Mouse (Mus musculus) CH12.LX (cell line): ENCODE results near the gene Coq8a. TPM values are rescaled to one million over a fixed set of nuclear protein-coding genes. Genes with fewer than 3 reads are reported as not detected.

Source experiments
- DNase-seq: peaks from one replicate; pipeline ENCODE4 v3.0.0-alpha.2; 2013; ENCODE audit errors: extremely low read depth
- H3K27ac ChIP-seq: 2 replicates; pipeline ENCODE4 v1.5.1; 2012; ENCODE audit warnings: low read depth, mild to moderate bottlenecking, control low read depth, moderate library complexity; ENCODE audit not compliant: insufficient read depth
- H3K27me3 ChIP-seq: replicated peaks from 2 replicates; pipeline ENCODE3; 2012; ENCODE audit warnings: inconsistent platforms
- H3K36me3 ChIP-seq, 2 experiments: replicated peaks in 1 of 2; 2 replicates each; pipeline versions ENCODE3 to v1.6.1; 2012; ENCODE audit warnings: inconsistent platforms in 1 of 2, low read length in 1 of 2, mild to moderate bottlenecking in 1 of 2, mixed read lengths in 1 of 2, moderate library complexity in 1 of 2; ENCODE audit not compliant: control insufficient read depth in 1 of 2, insufficient read depth in 1 of 2
- H3K4me1 ChIP-seq, 2 experiments: 2 replicates each; pipeline ENCODE4 v1.6.1; 2012; ENCODE audit warnings: inconsistent platforms in 1 of 2, moderate library complexity in 1 of 2; ENCODE audit not compliant: insufficient read depth in 2 of 2, control insufficient read depth in 1 of 2
- H3K4me2 ChIP-seq: 2 replicates; pipeline ENCODE4 v1.6.1; 2012; ENCODE audit warnings: low read depth, mild to moderate bottlenecking, control low read depth; ENCODE audit not compliant: poor library complexity, insufficient read depth, severe bottlenecking
- H3K4me3 ChIP-seq, 3 experiments: fragments of 150-350 bp in 1 of 3; sonication (generic) in 1 of 3; replicated peaks in 1 of 3; 2 replicates each; pipeline versions ENCODE3 to v1.5.1; 2011 to 2012; ENCODE audit warnings: low read depth in 2 of 3, low read length in 2 of 3, mild to moderate bottlenecking in 2 of 3, moderate library complexity in 2 of 3, control low read depth in 1 of 3, improper control_type of control experiment in 1 of 3, inconsistent platforms in 1 of 3, mixed read lengths in 1 of 3; ENCODE audit not compliant: poor library complexity in 1 of 3
- H3K79me2 ChIP-seq: replicated peaks from 2 replicates; pipeline ENCODE4 v1.6.1; 2012; ENCODE audit warnings: mild to moderate bottlenecking, moderate library complexity; ENCODE audit not compliant: control insufficient read depth, poor library complexity, insufficient read depth, severe bottlenecking; ENCODE audit errors: extremely low read depth
- H3K9ac ChIP-seq: 2 replicates; pipeline ENCODE4 v1.6.1; 2012; ENCODE audit warnings: low read depth, mild to moderate bottlenecking, control low read depth, moderate library complexity; ENCODE audit not compliant: insufficient read depth
- H3K9me3 ChIP-seq: replicated peaks from 2 replicates; pipeline ENCODE3; 2012; ENCODE audit warnings: low read length, inconsistent platforms, mixed read lengths
- BHLHE40 ChIP-seq: IDR thresholded peaks from 2 replicates; pipeline ENCODE4 v1.6.1; 2011; ENCODE audit warnings: mild to moderate bottlenecking, low read depth, low read length, improper control_type of control experiment
- EP300 ChIP-seq: IDR thresholded peaks from 2 replicates; pipeline ENCODE4 v1.6.1; 2011; ENCODE audit warnings: low read length, improper control_type of control experiment
- ETS1 ChIP-seq: conservative IDR thresholded peaks from 2 replicates; pipeline ENCODE4 v1.6.1; 2012; ENCODE audit warnings: low read depth, mild to moderate bottlenecking, inconsistent platforms, low read length, improper control_type of control experiment, moderate library complexity
- GABPA ChIP-seq: IDR thresholded peaks from 2 replicates; pipeline ENCODE4 v1.6.1; 2012; ENCODE audit warnings: low read depth, low read length, improper control_type of control experiment, inconsistent platforms; ENCODE audit not compliant: insufficient replicate concordance
- HCFC1 ChIP-seq: IDR thresholded peaks from 2 replicates; pipeline ENCODE4 v1.6.1; 2012; ENCODE audit warnings: low read depth, mild to moderate bottlenecking, inconsistent platforms, low read length, improper control_type of control experiment
- IRF4 ChIP-seq: IDR thresholded peaks from 2 replicates; pipeline ENCODE4 v1.6.1; 2014; ENCODE audit warnings: low read depth, mild to moderate bottlenecking, inconsistent platforms, low read length, improper control_type of control experiment
- JUN ChIP-seq: IDR thresholded peaks from 2 replicates; pipeline ENCODE4 v1.6.1; 2011; ENCODE audit warnings: low read depth, mild to moderate bottlenecking, low read length, improper control_type of control experiment, moderate library complexity; ENCODE audit not compliant: insufficient read depth
- MAFK ChIP-seq: IDR thresholded peaks from 2 replicates; pipeline ENCODE4 v1.6.1; 2011; ENCODE audit warnings: low read length, improper control_type of control experiment; ENCODE audit not compliant: insufficient replicate concordance
- MEF2A ChIP-seq: IDR thresholded peaks from 2 replicates; pipeline ENCODE4 v1.6.1; 2014; ENCODE audit warnings: low read depth, mild to moderate bottlenecking, inconsistent platforms, low read length, improper control_type of control experiment, borderline replicate concordance
- MYC ChIP-seq: IDR thresholded peaks from 2 replicates; pipeline ENCODE4 v1.6.1; 2011; ENCODE audit warnings: low read depth, mild to moderate bottlenecking, improper control_type of control experiment, low read length
- NELFE ChIP-seq: IDR thresholded peaks from 2 replicates; pipeline ENCODE4 v1.6.1; 2011; ENCODE audit warnings: low read depth, low read length, improper control_type of control experiment
- PAX5 ChIP-seq: IDR thresholded peaks from 2 replicates; pipeline ENCODE4 v1.6.1; 2012; ENCODE audit warnings: low read length, inconsistent platforms, mixed read lengths
- POLR2A ChIP-seq: IDR thresholded peaks from 2 replicates; pipeline ENCODE4 v1.6.1; 2011; ENCODE audit warnings: low read depth, mild to moderate bottlenecking, improper control_type of control experiment, low read length
- RAD21 ChIP-seq: IDR thresholded peaks from 2 replicates; pipeline ENCODE4 v1.6.1; 2011; ENCODE audit warnings: low read depth, mild to moderate bottlenecking, low read length, improper control_type of control experiment, moderate library complexity
- SIN3A ChIP-seq: IDR thresholded peaks from 2 replicates; pipeline ENCODE4 v1.6.1; 2012; ENCODE audit warnings: low read length, improper control_type of control experiment, inconsistent platforms
- SMC3 ChIP-seq: IDR thresholded peaks from 2 replicates; pipeline ENCODE4 v1.6.1; 2011; ENCODE audit warnings: low read depth, low read length, improper control_type of control experiment
- TBP ChIP-seq: conservative IDR thresholded peaks from 2 replicates; pipeline ENCODE4 v1.6.1; 2011; ENCODE audit warnings: low read depth, low read length, improper control_type of control experiment
- TCF12 ChIP-seq: IDR thresholded peaks from 2 replicates; pipeline ENCODE4 v1.6.1; 2014; ENCODE audit warnings: low read depth, mild to moderate bottlenecking, inconsistent platforms, low read length, improper control_type of control experiment
- USF1 ChIP-seq: IDR thresholded peaks from 2 replicates; pipeline ENCODE4 v1.6.1; 2014; ENCODE audit warnings: low read depth, mild to moderate bottlenecking, inconsistent platforms, low read length, improper control_type of control experiment
- USF2 ChIP-seq: conservative IDR thresholded peaks from 2 replicates; pipeline ENCODE4 v1.6.1; 2011; ENCODE audit warnings: low read depth, low read length, improper control_type of control experiment
- ZC3H11A ChIP-seq: IDR thresholded peaks from 2 replicates; pipeline ENCODE4 v1.6.1; 2012; ENCODE audit warnings: low read depth, mild to moderate bottlenecking, inconsistent platforms, low read length, improper control_type of control experiment
- ZNF384 ChIP-seq: IDR thresholded peaks from 2 replicates; pipeline ENCODE4 v1.6.1; 2012; ENCODE audit warnings: low read depth, low read length, improper control_type of control experiment, inconsistent platforms
- dilution Hi-C: fragments of 300-500 bp; cut with MboI; formaldehyde crosslinking; loops from 2 replicates; pipeline ENCODE4 v1.14.3; 2020; ENCODE audit warnings: low sequenced_read_pairs; ENCODE audit not compliant: extremely low pct_unique_long_range_greater_than_20kb, extremely low pct_ligation_motif_present
- in situ Hi-C: fragments of 300-500 bp; cut with MboI; formaldehyde crosslinking; loops from 3 replicates; pipeline ENCODE4 v1.14.3; 2019; ENCODE audit warnings: low sequenced_read_pairs, low pct_ligation_motif_present, low pct_unique_long_range_greater_than_20kb, mixed read lengths
- polyA plus RNA-seq: library from polyadenylated mRNA; unstranded; fragments of >175 nt; gene quantifications from 2 replicates; pipeline ENCODE4 v1.2.1, GENCODE M21; 2012; ENCODE audit warnings: low read depth; ENCODE audit not compliant: insufficient read length
- total RNA-seq, 2 experiments: library from RNA; depleted of rRNA; stranded (reverse); fragments of 300-350 nt in 1 of 2; fragments of >200 nt in 1 of 2; gene quantifications; 2 replicates each; pipeline ENCODE4 v1.2.3; 2012 to 2014

Gene Coq8a
- total and polyA plus RNA-seq, 3 experiments = 73.4 to 237 (median 88.1) TPM

DNA sequence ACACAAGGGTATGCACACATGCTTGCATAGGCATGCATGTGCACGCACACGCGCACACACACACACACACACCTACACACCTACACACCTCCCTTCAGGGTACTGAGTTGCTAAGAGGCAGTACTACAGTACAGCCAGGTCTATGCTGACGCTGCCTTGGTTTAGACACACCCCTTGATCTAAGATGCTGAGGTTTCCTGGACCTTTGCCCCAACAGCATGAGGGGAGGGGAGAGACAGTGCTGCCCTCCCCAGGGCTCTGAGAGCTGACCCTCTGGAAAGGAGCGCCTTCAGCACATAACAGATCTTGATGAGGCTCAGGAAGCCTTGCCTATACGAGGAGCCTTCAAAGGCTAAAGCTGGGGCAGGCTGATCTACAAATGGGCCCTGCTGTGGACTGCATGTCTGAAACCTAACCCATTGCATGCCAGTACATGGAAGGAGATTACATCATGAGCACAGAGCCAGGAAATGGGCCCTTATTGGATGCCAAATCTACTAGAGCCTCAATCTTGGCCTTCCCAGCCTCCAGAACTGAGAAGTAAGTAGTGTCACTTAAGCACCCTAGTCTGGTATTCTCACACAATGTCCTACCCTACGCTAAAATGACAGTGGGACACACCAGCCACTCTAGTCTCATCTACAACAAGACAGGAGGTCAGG, 18.0 kb downstream of the Coq8a start:
- dilution Hi-C loops (no loop called here), in situ Hi-C loops (no loop called here)
- Histone ChIP-seq H3K9me3 (no peaks in the 10 kb centered on the region), H3K36me3 (peaks cover 82 to 99% of the 10 kb centered on the region in 2 experiments), H3K4me1 (peaks cover 34 to 93% of the 10 kb centered on the region in 2 experiments), H3K4me3 (no peak overlapping the region), H3K27ac (no peak overlapping the region), H3K79me2 (peaks cover 73% of the 10 kb centered on the region), H3K4me2 (no peak overlapping the region), H3K9ac (no peak overlapping the region), H3K27me3 (no peaks in the 10 kb centered on the region)
- no peak for TF ChIP-seq USF2
- TF ChIP-seq NELFE = no peak
- no peak for TF ChIP-seq MAFK
- no peak for TF ChIP-seq POLR2A
- TF ChIP-seq IRF4 = no peak
- no peak for TF ChIP-seq TBP
- DNase-seq = no peak

DNA sequence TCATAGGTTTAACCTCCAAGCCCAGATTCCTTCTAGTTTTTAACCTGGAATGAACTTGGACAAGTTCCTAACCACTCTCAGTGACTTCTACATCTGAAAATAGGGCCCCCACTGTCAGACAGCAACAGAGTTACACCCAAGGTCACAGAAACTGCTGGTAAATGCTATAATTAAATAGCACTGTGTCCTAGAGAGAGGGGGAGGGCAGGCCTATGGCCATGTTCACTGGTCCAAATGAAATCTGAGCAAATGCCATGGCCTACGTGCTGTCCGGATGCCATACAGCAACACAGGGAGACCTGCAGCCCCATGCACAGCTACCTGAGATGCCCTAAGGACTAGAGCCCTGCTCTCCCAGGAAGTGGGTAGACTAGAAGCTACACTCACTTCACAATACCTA, 19.6 kb downstream of the Coq8a start:
- dilution Hi-C loops = no loop called here
- H3K79me2 ChIP-seq = peaks cover 58% of the 10 kb centered on the region
- DNase-seq = no peak
- in situ Hi-C loops = loop anchor here (5.0 kb wide), 1 partner anchor 37 kb away; no protein-coding TSS in a partner anchor
- no peak overlapping the region for H3K27ac ChIP-seq
- no peaks in the 10 kb centered on the region for H3K9me3 ChIP-seq
- no peaks in the 10 kb centered on the region for H3K27me3 ChIP-seq
- peaks cover 30 to 88% of the 10 kb centered on the region in 2 experiments for H3K4me1 ChIP-seq
- TF ChIP-seq PAX5 = no peak
- no peak for TF ChIP-seq HCFC1
- TF ChIP-seq ZNF384 = no peak
- TF ChIP-seq JUN = no peak
- TF ChIP-seq BHLHE40 = no peak
- TF ChIP-seq SIN3A = no peak
- TF ChIP-seq SMC3 = no peak
- no peak for TF ChIP-seq MEF2A
- TF ChIP-seq EP300 = no peak
- TF ChIP-seq TBP = no peak
- TF ChIP-seq ZC3H11A = no peak
- TF ChIP-seq ETS1 = no peak
- TF ChIP-seq GABPA = no peak
- no peak for TF ChIP-seq RAD21
- TF ChIP-seq USF1 = no peak
- no peak for TF ChIP-seq NELFE
- no peak for TF ChIP-seq MYC
- TF ChIP-seq TCF12 = no peak
- no peak overlapping the region for H3K4me2 ChIP-seq
- H3K4me3 ChIP-seq = no peak overlapping the region
- no peak overlapping the region for H3K9ac ChIP-seq
- H3K36me3 ChIP-seq = peaks cover 81 to 98% of the 10 kb centered on the region in 2 experiments
